Mouse (Mus musculus) cerebellum, postnatal 14 days (tissue): Measurements from ENCODE around the gene Kdm8.

Experiments
- DNase-seq, 2 experiments: peaks; one replicate each; pipeline ENCODE4 v3.0.0; 2021; ENCODE audit warnings: mixed read lengths in 2 of 2

The Kdm8 gene

DNA sequence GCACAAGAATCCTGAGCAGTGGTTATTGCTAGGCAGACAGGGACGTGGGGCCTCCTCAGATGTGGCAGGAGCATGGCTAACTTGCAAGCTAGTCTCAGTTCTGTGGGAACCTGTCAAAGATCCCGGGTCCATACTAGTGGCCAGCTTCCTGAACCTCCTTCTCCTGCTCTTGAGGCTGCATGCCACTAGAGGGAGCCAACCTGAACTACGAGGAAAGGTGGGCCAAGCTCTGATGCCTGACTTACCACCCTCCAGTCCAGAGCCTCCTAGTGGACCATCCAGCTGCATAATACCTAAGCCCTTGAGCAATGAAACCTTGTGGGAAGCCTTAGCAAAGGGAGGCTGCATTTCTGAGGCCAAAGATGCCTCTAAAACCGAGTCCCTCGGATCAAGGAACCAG is 25.5 kb downstream of the Kdm8 start:
- DNase-seq: peak; percentile 83 to 88

DNA sequence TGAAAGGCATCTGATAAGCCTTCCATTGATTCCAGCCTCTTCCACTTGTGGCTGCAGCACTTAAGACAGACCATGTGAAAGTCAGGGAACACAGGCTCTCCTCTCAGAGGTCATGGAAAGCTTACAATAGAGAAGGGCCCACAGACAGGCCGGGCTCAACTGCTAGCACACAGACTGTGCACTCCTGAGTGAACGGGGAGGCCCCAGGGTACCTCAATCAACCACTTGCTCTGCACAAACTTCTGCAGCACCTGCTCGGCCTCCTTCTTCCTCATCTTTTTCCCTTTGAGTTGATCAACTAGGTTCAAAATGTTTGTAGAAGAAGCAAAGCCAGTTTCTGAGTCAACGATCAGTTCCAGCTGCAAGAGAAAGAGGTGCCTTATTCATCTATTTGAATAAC is 26.4 kb downstream of the Kdm8 start:
- no peak for DNase-seq

GRCm38 (mm10) chr7:125471991-125472741 is 27.7 kb downstream of the Kdm8 start:
- DNase-seq: peak; percentile 86 to 88

- DNase-seq: no peak
These were observed 30.1 kb downstream of the Kdm8 start for GRCm38 (mm10) chr7:125474535-125474934.

- DNase-seq: no peak
These were observed 31.2 kb downstream of the Kdm8 start for GRCm38 (mm10) chr7:125475601-125476251.

GRCm38 (mm10) chr7:125478391-125478984 is 34.0 kb downstream of the Kdm8 start:
- DNase-seq: no peak

GRCm38 (mm10) chr7:125480518-125480917 is 36.0 kb downstream of the Kdm8 start:
- DNase-seq: no peak

GRCm38 (mm10) chr7:125482339-125482738 is 37.9 kb downstream of the Kdm8 start:
- no peak for DNase-seq

DNA sequence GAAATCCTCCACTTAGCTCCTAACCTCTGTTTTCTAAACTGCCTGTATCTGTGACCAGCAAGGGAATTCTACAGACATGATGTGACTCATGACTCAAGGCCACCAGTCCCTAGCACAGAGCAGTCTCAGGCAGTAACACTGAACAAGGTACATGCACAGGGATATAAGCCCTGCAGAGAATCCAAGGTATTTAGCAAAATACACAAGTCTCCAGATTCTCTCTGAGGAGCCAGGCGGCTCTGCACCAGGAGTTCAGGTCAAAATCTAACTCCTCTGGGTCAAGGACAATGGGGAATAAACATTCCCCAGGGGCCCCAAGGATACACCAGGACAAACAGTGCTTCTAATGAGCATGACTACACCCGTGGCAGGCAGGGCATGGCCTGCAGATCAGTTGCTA is 38.4 kb downstream of the Kdm8 start:
- DNase-seq: no peak

DNA sequence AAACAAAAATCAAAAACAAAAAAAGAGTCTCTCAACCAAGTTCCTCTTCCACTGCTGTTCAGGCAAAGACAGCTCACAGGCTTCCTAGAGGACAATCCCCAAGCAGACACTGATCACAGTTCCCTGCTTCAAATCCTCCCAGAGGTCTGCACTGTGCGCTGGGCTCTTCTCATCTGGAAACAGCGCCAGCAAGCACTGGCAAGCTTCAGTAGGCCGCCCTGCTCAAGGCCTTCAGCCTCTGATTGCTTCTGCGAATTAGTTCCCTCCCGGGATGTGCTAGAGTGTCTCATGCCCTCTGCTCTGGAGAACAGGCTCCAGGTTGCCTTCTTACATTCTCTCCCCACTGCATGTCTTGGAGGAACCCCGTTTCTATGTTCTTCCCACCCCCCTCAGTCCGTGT is 40.3 kb downstream of the Kdm8 start:
- no peak for DNase-seq

DNA sequence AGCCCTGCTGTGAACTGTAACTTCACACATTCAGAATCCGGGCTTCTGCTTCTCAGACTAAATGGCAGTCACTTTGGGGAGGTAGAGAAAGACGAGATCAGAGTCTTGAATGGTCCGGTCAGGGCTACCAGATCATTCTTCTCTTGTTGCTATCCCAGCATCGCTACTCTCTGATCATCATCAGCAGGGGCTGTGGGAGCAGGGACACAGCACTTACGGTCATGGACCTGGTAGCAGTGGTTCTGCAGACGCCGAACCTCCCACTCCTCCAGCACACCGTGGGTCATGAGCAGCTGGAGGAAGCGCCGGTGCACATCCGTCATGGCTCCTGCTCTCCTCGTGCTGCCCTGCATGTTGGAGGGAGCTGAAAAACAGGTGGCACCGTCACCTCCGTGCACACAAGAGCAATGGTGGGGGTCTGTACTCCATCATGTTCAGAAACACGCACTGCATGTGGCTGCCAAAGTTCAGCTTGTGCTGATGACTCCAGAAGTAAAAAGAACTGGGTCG is 41.7 kb downstream of the Kdm8 start:
- no peak for DNase-seq

GRCm38 (mm10) chr7:125487126-125487525 is 42.6 kb downstream of the Kdm8 start:
- no peak for DNase-seq

DNA sequence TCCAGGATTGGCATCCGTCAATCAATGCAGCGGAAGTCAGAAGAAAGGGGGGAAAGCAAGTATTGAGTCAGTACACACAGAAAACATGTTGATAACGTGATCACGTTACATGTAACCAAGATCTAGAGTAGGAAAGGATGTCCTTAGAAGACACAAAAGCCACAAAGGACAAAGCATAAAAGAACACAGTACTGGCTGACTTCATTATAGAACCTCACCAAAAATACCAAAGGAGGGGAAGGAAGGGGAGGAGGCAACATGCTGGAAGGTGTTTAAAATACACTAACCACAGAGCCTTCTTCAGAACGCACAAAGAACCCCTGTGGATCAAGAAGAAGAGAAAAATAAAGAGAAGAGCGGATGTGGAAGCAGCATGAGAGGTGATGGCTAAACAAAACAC is 44.2 kb downstream of the Kdm8 start:
- DNase-seq: no peak

GRCm38 (mm10) chr7:125489636-125490035 is 45.2 kb downstream of the Kdm8 start:
- no peak for DNase-seq

DNA sequence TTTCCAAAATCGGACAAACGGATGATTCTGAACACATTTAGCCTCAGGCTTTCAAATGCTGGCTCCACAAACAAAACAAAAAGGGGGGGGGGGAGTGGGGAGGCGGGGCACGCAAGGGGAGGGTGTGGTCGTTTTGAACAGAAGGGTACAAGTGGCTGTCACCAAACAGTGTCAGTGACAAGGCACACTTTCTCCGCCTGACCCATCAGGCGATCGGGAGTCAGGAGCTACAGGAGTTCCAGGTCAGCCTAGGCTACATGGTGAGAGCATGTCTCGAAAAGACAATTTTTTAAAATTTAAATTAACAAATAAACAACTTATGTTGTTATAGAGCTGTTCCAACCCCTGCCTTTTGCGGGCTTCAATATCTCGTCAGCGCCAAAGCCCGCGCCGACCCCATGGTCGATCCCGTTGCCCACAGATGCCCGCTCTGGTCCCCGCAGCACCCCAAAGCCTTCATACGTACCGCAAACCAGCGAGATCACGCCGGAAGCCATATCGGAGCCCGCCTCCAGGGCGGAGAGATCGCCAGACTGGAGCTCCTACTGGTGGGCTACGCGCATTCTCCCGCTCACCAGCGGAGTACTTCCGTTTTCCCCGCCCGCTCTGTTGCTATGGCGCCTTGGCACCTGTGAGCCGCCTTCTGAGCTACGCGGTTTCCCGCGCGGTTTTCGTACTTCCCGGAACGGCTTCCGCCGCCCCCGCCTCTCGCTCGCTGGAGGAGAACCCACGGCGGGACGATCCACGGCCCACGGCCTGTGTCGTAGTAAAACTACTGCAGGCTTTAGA is 46.7 kb downstream of the Kdm8 start, which contains the start of gene Nsmce1:
Gene Nsmce1 (minus strand): TSS at position 650 of the 789 bp plus-strand sequence.
- DNase-seq: peak; percentile 94 to 95

- DNase-seq: no peak
These were observed 47.3 kb downstream of the Kdm8 start for GRCm38 (mm10) chr7:125491760-125492159.

GRCm38 (mm10) chr7:125492551-125492950 is 48.1 kb downstream of the Kdm8 start:
- DNase-seq: no peak

DNA sequence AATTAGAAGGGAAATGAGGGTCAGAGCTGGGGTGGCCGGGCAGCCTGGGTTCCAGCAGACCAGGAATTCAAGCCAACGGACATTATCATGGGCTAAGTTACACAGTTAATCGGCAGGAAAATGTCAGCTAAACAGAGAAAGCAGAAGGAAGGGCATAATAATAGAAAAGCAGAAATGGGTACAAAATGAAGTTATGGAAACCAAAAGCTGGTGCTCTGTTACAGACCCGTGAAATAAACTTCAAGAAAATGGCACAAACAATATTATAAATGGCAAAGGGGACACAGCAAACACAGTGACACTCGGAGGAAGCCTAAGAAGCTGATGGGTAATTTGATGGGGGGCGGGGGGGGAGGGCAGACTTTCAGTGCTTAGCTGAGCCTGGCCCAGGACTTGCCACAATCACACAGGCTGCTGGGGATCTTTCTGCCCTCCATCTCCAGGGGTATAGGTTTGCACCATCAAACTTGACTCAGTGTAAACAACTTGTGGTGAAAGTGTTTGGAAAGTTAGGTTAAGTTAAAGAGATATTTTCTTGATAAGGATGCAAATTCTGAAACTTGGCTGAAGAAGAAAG is 51.5 kb downstream of the Kdm8 start:
- no peak for DNase-seq

GRCm38 (mm10) chr7:125499927-125500868 is 55.7 kb downstream of the Kdm8 start:
- DNase-seq: no peak

DNA sequence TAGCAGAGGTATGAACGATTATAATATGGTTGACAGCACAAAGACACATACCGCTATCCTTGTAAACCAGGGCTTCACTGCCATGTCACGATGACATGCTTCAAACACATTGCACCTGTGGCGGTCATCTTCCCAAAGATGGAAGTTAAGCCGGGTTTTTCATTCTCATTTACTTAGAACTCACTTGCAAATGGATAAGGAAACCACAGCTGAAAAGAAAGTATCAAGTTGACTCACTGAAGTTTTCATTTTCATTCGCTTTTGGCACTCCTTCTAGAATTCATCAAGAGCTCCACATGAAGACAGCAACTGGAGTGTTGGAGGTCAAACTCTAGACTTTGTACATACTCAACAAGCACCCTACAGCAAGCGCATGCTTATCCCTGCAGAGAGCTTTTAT is 56.4 kb downstream of the Kdm8 start:
- no peak for DNase-seq

DNA sequence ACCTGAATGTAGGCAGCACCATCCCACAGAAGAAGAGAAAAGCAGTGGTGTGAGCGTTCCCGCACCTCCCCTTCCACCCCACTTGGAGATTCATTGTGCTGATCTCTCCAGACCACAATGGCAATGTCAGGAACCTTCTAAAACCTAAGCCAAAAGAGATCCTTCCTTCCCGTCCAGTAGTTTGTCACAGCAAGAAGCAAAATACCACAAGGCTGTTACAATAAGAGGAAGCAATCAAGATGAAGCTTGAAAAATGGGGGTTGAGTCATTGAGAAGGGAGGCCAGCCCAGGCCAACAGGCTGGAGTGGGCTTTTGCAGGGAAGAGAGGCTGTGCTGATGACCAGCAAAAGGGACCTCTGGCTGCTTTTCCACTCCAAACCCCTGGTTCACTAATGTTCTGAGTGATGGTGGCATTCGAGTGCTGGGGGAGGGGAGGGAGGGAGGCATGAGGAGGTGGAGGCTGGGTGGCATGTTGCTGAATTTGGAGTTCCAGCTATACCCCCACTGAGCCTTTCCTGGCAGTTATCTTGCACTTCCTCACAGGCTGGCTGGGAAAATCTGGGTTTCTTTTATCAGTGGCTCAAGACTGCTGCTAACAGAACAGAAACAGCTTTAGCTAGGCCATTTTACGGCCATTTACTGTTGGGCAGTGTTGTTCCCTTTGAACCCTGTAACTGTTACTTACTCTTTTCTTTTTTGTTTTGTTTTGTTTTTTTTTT is 59.1 kb downstream of the Kdm8 start:
- no peak for DNase-seq
